Mouse (Mus musculus) embryonic facial prominence, embryonic 10.5 days (tissue): Measurements from ENCODE around the gene Scnm1. TPM values are rescaled to one million over a fixed set of nuclear protein-coding genes. Genes with fewer than 3 reads are reported as not detected.

Source experiments
- DNase-seq: peaks from one replicate; pipeline ENCODE4 v3.0.0-alpha.2; 2017; ENCODE audit warnings: low spot score
- H3K27ac ChIP-seq: fragments of 300-500 bp; sonication (generic); replicated peaks from 2 replicates; pipeline ENCODE4 v1.5.1; 2016; ENCODE audit warnings: mild to moderate bottlenecking
- H3K27me3 ChIP-seq: fragments of 300-500 bp; sonication (generic); replicated peaks from 2 replicates; pipeline ENCODE4 v1.6.1; 2016; ENCODE audit warnings: low read depth, mild to moderate bottlenecking; ENCODE audit not compliant: poor library complexity, severe bottlenecking
- H3K36me3 ChIP-seq: fragments of 300-500 bp; sonication (generic); replicated peaks from 2 replicates; pipeline ENCODE4 v1.6.1; 2016; ENCODE audit warnings: mild to moderate bottlenecking, moderate library complexity
- H3K4me1 ChIP-seq: fragments of 300-500 bp; sonication (generic); 2 replicates; pipeline ENCODE4 v1.6.1; 2016
- H3K4me3 ChIP-seq: fragments of 300-500 bp; sonication (generic); 2 replicates; pipeline ENCODE4 v1.5.1; 2016; ENCODE audit warnings: mild to moderate bottlenecking, moderate library complexity
- H3K9me3 ChIP-seq: fragments of 300-500 bp; sonication (generic); 2 replicates; pipeline ENCODE4 v1.6.1; 2016; ENCODE audit warnings: mild to moderate bottlenecking
- WGBS: fragments of 180-500 bp; shearing (Covaris S2); methylation state at CpG from one replicate; pipeline ENCODE4 v1.1.7; 2016; 5-methylcytosine and 5-hydroxymethylcytosine counted together
- polyA plus RNA-seq: library from polyadenylated mRNA; unstranded; fragments of >200 nt; fragmentation: Nextera tagmentation; extraction: Ambion mirVana; gene quantifications from 2 replicates; pipeline ENCODE4 v1.2.1, GENCODE M21; 2016

Scnm1 gene
- 81.0 and 84.4 TPM in 2 replicates for polyA plus RNA-seq

DNA sequence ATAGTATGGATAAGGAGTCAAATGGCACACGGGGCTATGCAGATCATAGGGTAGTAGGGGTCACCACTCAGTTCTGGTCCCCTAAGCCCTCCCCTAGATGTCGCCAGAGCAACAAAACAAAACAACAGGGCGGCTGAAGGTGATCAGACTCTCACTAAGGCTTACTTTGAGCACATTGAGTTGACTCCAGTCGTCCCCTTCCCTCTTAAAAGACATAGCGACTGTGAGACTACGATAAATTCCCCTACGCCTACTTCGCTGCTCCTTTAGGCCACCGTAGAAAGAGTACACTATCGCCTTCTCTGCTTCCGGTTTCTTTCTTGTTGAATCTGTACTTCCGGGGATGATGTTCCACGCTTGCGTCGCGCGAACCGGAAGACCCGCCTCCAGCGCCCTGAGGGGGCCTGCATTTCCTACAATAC is at the start of gene Scnm1, which contains the start of gene Lysmd1:
Gene Scnm1, minus strand, starts transcription at position 332 of the 422 bp plus-strand sequence.
Gene Lysmd1, plus strand, starts transcription at position 409 of the 422 bp plus-strand sequence.
- no peaks in the 10 kb centered on the region for H3K9me3 ChIP-seq
- peak within 1 kb of the TSS; percentile 78 for H3K4me3 ChIP-seq
- 0% methylated on average over 20 of the region's 20 CpGs for WGBS
- H3K36me3 ChIP-seq, result peaks cover 42% of the 10 kb centered on the region
- peak within 1 kb of the TSS; percentile 88 for H3K27ac ChIP-seq
- H3K27me3 ChIP-seq, result no peaks in the 10 kb centered on the region
- peaks cover 27% of the 10 kb centered on the region for H3K4me1 ChIP-seq
- DNase-seq, result peak; percentile 92

DNA sequence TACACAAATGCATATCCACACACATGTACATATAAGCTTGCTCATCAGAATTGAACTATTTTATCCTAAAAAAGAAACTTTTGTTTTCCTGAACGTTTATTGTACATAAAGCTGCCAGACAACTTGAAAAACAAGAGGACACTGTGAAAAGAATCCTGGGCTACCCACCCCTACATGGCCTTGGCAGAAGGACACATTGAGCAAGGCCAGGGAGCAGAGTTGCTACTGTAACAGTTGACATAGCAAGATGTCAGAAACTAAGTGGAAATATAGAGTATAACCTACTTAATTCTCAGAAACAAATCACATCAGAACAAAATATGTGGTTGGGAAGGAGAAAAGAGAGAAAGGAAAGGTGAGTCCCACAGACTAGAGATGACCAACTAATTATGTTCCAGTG is 48.0 kb upstream of the Scnm1 start:
- H3K4me1 ChIP-seq, result 0 out of 2 replicates have a peak, but pooled peaks cover 5% of the 10 kb centered on the region
- 66% methylated on average over 1 of the region's 1 CpGs for WGBS
- H3K27me3 ChIP-seq, result no peaks in the 10 kb centered on the region
- no peak for DNase-seq
- H3K4me3 ChIP-seq, result no peak overlapping the region
- peaks cover 47% of the 10 kb centered on the region for H3K36me3 ChIP-seq
- no peak overlapping the region for H3K27ac ChIP-seq
- H3K9me3 ChIP-seq, result no peaks in the 10 kb centered on the region

DNA sequence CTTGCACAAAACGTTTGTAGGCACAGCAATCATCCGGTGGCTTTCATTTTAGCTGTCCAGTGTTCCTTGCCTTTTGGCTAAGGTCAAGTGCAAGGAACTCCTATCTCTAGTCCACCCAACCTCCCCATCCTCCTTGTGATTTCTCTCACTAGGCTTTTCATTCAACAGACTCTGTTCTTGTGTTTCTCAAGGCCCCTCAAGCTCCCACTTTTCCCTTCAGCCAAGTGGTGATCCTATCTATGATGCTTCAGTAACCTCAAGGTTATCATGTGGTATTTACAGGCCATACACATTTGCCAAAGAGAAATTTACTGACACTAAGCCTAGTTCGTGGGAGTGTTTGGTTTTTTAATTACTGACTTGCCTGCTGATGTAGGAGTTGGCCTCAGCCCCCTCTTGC is 46.1 kb upstream of the Scnm1 start:
- DNase-seq, result no peak
- H3K27me3 ChIP-seq, result peaks cover 9% of the 10 kb centered on the region
- no peaks in the 10 kb centered on the region for H3K9me3 ChIP-seq
- 71% methylated on average over 3 of the region's 3 CpGs for whole genome bisulfite sequencing
- H3K27ac ChIP-seq, result no peak overlapping the region
- no peak overlapping the region for H3K4me3 ChIP-seq
- 0 out of 2 replicates have a peak, but pooled peaks cover 5% of the 10 kb centered on the region for H3K4me1 ChIP-seq
- H3K36me3 ChIP-seq, result peaks cover 27% of the 10 kb centered on the region

DNA sequence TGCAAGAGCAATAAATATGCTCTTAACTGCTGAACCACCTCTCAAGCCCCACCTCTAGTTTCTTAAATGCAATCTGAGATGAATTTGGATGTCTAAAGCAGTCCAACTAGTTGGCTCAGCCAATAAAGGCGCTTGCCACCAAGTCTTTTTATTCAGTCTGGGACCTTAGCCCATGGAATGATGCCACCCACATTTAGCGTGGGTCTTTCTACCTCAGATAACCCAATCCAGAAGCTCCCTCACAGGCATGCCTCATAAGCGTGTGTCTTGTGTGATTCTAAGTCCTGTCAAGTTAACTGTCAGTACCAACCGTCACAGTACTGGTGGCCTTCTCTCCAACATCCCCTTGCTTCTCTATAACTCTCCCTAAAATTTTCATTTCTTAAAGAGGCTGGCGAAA is 45.1 kb upstream of the Scnm1 start:
- no peak overlapping the region for H3K4me3 ChIP-seq
- peaks cover 18% of the 10 kb centered on the region for H3K36me3 ChIP-seq
- WGBS, result 87% methylated on average over 5 of the region's 5 CpGs
- peaks cover 18% of the 10 kb centered on the region for H3K27me3 ChIP-seq
- DNase-seq, result no peak
- H3K4me1 ChIP-seq, result peaks cover 8% of the 10 kb centered on the region
- H3K9me3 ChIP-seq, result no peaks in the 10 kb centered on the region
- H3K27ac ChIP-seq, result no peak overlapping the region

DNA sequence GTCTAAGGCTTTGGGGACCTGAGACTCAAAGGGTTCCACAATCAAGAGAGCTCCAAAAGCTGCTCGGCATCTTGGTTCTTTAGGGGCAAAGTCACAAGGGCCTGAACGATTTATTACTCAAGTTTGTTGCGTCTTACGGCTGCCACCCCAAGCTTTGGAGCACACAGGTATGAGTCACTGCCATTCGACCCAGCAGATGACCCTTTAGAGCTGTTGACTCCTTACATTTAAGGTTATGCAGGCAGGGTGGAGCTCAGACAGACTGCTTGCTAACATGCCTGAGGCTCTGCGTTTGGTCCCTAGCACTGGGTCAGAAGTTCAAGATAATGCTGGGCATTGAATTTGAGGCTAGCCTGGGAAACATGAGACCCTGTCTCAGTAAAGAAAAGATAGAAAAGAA is 43.8 kb upstream of the Scnm1 start:
- peaks cover 21% of the 10 kb centered on the region for H3K4me1 ChIP-seq
- no peak for DNase-seq
- no peak overlapping the region for H3K4me3 ChIP-seq
- peaks cover 32% of the 10 kb centered on the region for H3K27me3 ChIP-seq
- H3K36me3 ChIP-seq, result peaks cover 10% of the 10 kb centered on the region
- 78% methylated on average over 6 of the region's 6 CpGs for WGBS
- H3K27ac ChIP-seq, result no peak overlapping the region
- H3K9me3 ChIP-seq, result no peaks in the 10 kb centered on the region

DNA sequence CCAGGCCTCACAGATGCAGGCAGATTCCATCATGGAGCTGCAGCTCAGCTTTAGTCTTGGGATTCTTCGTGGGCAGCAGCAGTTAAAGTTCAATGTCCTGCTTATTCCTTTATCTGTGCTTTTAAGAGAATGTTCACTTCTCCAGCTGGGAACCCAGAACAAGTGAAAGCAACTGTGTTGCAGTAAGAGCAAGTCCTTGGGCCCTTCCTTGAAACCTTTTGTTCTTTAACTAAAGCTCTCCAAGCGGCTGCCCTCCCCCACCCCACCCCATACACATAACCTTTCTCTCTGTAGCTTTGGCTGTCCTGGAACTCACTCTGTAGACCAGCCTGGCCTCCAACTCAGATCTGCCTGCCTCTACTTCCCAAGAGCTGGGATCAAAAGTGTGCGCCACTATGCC is 42.7 kb upstream of the Scnm1 start:
- H3K9me3 ChIP-seq, result no peaks in the 10 kb centered on the region
- H3K4me1 ChIP-seq, result peaks cover 26% of the 10 kb centered on the region
- peaks cover 43% of the 10 kb centered on the region for H3K27me3 ChIP-seq
- no peak overlapping the region for H3K27ac ChIP-seq
- 58% methylated on average over 3 of the region's 3 CpGs for WGBS
- peaks cover 20% of the 10 kb centered on the region for H3K36me3 ChIP-seq
- no peak overlapping the region for H3K4me3 ChIP-seq
- DNase-seq, result no peak

DNA sequence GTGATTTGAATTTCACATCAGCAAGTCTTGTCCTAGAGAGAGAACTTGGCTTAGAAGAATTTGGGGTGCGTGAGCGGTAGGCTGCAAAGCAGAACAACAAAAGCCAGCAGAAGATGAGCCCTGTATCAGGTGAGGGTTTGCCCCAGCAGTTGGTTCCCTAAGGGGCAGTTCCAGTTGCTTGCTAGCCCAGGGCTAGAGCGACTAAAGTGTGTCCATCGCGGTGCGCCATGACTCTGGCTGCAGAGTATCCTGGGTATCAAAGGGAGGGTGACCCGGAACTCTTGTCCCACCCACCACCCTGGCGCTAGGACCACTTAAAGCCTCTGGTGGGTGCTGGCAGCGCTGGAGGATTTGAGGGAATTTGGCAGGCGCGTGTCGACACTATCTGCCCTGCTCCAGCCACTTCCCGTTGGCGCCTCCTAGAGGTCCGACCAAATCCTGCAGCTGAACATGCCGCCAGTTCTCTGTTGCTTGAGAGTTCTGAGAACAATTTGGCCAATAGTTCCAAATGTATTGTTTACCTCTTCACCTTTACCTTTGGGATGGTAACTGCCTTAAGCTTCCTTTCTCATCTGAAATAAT is 40.3 kb upstream of the Scnm1 start:
- Histone ChIP-seq H3K4me3 (peak overlapping the region; percentile 51), H3K27me3 (peaks cover 67% of the 10 kb centered on the region)
- WGBS, result 2% methylated on average over 16 of the region's 16 CpGs

DNA sequence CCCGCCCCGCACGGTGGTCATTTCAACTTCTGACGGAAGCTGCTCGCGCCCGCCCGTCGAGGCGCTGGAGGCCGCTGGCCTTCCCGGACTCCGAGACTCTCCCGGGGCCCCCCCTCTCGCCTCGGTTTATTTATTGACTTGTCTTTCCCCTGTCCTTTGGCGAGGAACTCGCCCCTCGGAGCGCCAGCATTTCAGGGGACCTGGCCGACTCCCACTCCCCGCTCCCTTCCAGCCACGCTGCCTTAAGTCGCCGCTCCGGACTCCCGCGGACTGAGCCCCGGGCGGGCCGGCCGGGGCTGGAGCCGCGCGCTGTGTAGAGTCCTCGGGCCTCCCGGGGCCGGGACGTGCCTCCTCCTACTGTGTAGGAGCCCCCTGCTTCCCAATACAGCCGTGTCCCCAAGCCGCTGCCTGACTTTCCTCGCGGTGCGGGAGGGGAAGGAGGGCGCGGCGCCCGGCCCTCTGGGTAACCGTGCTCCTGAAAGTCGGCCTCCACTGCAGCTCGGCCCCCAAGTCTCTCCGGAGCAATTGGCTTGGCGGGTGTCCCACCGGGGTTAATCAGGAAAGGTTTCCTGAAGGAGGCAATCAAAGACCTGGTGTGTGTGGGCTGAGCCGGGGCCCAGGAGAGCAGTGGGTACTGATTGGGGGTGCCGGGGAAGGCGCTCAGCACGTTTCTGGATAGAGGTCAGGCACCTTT is 39.6 kb upstream of the Scnm1 start:
- Histone ChIP-seq H3K4me1 (peaks cover 26% of the 10 kb centered on the region), H3K27me3 (peaks cover 74% of the 10 kb centered on the region), H3K36me3 (peaks cover 47% of the 10 kb centered on the region), H3K27ac (no peak overlapping the region), H3K4me3 (peak overlapping the region; percentile 51), H3K9me3 (no peaks in the 10 kb centered on the region)
- peak; percentile 57 for DNase-seq
- WGBS, result 3% methylated on average over 58 of the region's 58 CpGs

More for the DNA sequence above, 40.3 kb upstream of the Scnm1 start:
- no peak overlapping the region for H3K27ac ChIP-seq
- peaks cover 40% of the 10 kb centered on the region for H3K36me3 ChIP-seq
- H3K4me1 ChIP-seq, result peaks cover 26% of the 10 kb centered on the region
- no peaks in the 10 kb centered on the region for H3K9me3 ChIP-seq
- peak; percentile 86 for DNase-seq

DNA sequence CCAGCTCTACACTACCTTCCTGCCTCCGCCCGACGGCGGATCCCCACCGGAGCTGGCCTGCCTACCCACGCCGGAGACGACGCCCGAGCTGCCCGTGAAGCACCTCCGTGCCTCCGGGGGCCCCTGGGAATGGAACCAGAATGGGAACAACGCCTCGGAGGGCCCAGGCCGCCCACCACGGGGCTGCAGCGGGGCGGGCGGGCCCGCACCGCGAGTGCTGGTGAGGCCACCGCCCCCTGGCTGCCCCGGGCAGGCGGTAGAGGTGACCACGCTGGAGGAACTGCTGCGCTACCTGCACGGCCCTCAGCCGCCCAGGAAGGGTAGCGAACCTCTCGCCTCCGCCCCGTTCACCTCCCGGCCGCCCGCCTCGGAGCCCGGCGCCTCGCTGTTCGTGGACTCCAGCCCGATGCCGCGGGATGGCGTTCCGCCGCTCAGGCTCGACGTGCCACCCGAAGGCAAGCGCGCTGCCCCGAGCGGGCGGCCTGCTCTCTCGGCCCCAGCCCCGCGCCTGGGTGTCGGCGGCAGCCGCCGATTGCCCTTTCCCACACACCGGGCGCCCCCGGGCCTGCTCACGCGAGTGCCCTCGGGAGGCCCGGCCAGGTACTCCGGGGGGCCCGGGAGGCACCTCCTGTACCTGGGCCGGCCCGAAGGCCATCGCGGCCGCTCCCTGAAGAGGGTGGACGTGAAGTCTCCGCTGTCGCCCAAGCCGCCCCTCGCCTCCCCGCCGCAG is 38.9 kb upstream of the Scnm1 start:
- Histone ChIP-seq H3K27ac (no peak overlapping the region), H3K4me1 (peaks cover 26% of the 10 kb centered on the region), H3K4me3 (peak overlapping the region; percentile 51), H3K36me3 (peaks cover 55% of the 10 kb centered on the region), H3K9me3 (no peaks in the 10 kb centered on the region), H3K27me3 (peaks cover 79% of the 10 kb centered on the region)
- DNase-seq, result peak; percentile 46
- WGBS, result 11% methylated on average over 84 of the region's 84 CpGs

DNA sequence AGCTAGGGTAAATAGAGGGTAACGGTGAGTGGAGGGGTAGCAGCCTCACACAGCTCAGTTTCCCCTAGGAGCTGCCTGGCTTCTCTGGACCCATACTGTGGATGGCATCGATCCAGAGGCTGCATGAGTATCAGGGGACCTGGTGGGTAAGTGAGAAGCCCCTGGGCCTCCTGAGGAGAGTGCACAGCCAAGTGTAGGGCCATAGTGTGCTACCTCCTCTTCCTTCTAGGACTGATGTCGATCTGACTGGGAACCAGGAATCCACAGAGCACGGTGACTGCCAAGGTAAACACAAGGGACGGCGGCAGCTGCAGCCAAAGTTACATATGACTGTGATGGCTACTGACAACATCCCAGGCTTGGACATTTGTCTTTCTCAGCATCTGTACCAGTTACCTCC is 37.3 kb upstream of the Scnm1 start:
- Histone ChIP-seq H3K4me3 (no peak overlapping the region), H3K9me3 (no peaks in the 10 kb centered on the region), H3K27me3 (peaks cover 89% of the 10 kb centered on the region), H3K27ac (no peak overlapping the region), H3K36me3 (peaks cover 70% of the 10 kb centered on the region), H3K4me1 (peaks cover 21% of the 10 kb centered on the region)
- WGBS, result 82% methylated on average over 6 of the region's 6 CpGs
- DNase-seq, result no peak

DNA sequence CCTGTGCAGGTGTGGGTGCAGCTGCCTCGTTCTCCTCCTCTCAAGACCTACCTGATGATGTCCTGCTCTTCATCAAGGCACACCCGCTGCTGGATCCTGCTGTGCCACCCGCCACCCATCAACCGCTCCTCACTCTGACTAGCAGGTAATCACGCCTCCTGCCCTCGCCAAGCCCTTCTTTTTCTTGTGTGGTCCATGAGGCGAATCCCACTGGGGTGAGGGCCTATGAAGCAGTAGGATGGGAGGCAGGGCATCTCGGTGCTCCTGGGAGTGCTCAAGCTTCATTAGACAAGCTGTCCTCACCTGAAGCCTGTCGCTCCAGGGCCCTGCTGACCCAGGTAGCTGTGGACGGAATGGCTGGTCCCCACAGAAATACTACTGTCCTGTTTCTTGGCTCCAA is 36.2 kb upstream of the Scnm1 start:
- Histone ChIP-seq H3K27me3 (peaks cover 81% of the 10 kb centered on the region), H3K4me3 (no peak overlapping the region), H3K36me3 (peaks cover 82% of the 10 kb centered on the region), H3K27ac (no peak overlapping the region), H3K4me1 (peaks cover 21% of the 10 kb centered on the region), H3K9me3 (no peaks in the 10 kb centered on the region)
- WGBS, result 88% methylated on average over 10 of the region's 10 CpGs
- DNase-seq, result no peak

DNA sequence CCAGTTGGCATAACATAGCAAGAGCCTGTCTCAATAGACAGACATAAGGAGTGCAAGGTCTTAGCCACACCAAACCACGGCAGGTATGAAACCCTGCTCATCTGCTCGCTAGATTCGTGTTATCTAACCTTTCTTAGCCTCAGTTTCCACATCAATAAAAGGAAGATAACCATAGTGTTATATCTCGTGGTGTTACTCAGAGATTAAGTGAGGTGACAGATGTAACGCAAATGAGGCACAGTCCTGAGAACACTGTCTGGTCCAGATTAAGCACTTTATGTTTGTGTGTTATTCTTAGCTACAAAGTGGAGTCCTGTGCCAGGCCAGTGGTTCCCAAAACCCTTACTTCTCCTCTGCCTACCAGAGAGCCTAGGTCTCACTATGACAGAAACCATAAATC is 31.0 kb upstream of the Scnm1 start:
- Histone ChIP-seq H3K4me3 (no peak overlapping the region), H3K36me3 (peaks cover 62% of the 10 kb centered on the region), H3K9me3 (no peaks in the 10 kb centered on the region), H3K27ac (no peak overlapping the region), H3K4me1 (peaks cover 39% of the 10 kb centered on the region), H3K27me3 (peaks cover 66% of the 10 kb centered on the region)
- DNase-seq, result no peak
- 84% methylated on average over 5 of the region's 5 CpGs for WGBS

DNA sequence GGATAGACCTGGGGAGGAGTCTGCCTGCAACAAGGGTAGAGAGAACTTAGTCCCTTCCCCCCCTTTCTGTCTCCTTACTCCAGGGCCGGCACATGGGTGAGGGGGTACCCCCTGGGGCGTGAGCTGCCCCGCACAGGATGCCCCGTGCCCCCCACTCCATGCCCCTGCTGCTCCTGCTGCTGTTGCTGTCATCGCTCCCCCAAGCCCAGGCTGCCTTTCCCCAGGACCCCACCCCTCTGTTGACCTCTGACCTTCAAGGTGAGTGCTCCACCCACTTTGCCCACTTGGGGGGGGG is 30.4 kb upstream of the Scnm1 start:
- DNase-seq, result no peak
- Histone ChIP-seq H3K27ac (no peak overlapping the region), H3K4me3 (no peak overlapping the region), H3K36me3 (peaks cover 55% of the 10 kb centered on the region), H3K9me3 (no peaks in the 10 kb centered on the region), H3K4me1 (peaks cover 44% of the 10 kb centered on the region), H3K27me3 (peaks cover 66% of the 10 kb centered on the region)
- 48% methylated on average over 5 of the region's 5 CpGs for WGBS
